Mouse (Mus musculus) MEL (cell line): Measurements from ENCODE around the gene Stk11. TPM values are rescaled to one million over a fixed set of nuclear protein-coding genes. Genes with fewer than 3 reads are reported as not detected.

Experiments used
- DNase-seq: peaks from one replicate; pipeline ENCODE4 v3.0.0; 2011; ENCODE audit warnings: low read depth, low spot score
- H3K27ac ChIP-seq: 2 replicates; pipeline ENCODE4 v1.5.1; 2012; ENCODE audit warnings: low read depth, mild to moderate bottlenecking, control low read depth, low read length, moderate library complexity; ENCODE audit not compliant: control insufficient read depth
- H3K27me3 ChIP-seq, 2 experiments: fragments of 150-350 bp in 1 of 2; sonication (generic) in 1 of 2; 2 replicates each; pipeline ENCODE4 v1.6.1; 2012; ENCODE audit warnings: low read length in 2 of 2, mild to moderate bottlenecking in 2 of 2, improper control_type of control experiment in 1 of 2, moderate library complexity in 1 of 2; ENCODE audit not compliant: insufficient read depth in 2 of 2, control insufficient read depth in 1 of 2
- H3K36me3 ChIP-seq, 2 experiments: 2 replicates each; pipeline ENCODE4 v1.6.1; 2012 to 2014; ENCODE audit warnings: low read length in 2 of 2, improper control_type of control experiment in 1 of 2, inconsistent platforms in 1 of 2, mild to moderate bottlenecking in 1 of 2; ENCODE audit not compliant: insufficient read depth in 2 of 2, control insufficient read depth in 1 of 2
- H3K4me1 ChIP-seq, 2 experiments: fragments of 150-350 bp in 1 of 2; sonication (generic) in 1 of 2; 2 replicates each; pipeline ENCODE4 v1.6.1; 2012; ENCODE audit warnings: low read length in 2 of 2, improper control_type of control experiment in 1 of 2, mild to moderate bottlenecking in 1 of 2; ENCODE audit not compliant: insufficient read depth in 2 of 2, control insufficient read depth in 1 of 2
- H3K4me3 ChIP-seq, 2 experiments: fragments of 150-350 bp in 1 of 2; sonication (generic) in 1 of 2; 2 replicates each; pipeline ENCODE4 v1.5.1; 2012; ENCODE audit warnings: low read depth in 2 of 2, low read length in 2 of 2, mild to moderate bottlenecking in 2 of 2, moderate library complexity in 2 of 2, control low read depth in 1 of 2, improper control_type of control experiment in 1 of 2; ENCODE audit not compliant: control insufficient read depth in 1 of 2, insufficient read depth in 1 of 2
- H3K79me2 ChIP-seq: 2 replicates; pipeline ENCODE4 v1.6.1; 2012; ENCODE audit warnings: mild to moderate bottlenecking, low read length, moderate library complexity; ENCODE audit not compliant: control insufficient read depth, poor library complexity, insufficient read depth
- H3K9ac ChIP-seq: 2 replicates; pipeline ENCODE4 v1.6.1; 2012; ENCODE audit warnings: low read depth, mild to moderate bottlenecking, control low read depth, low read length, moderate library complexity; ENCODE audit not compliant: control insufficient read depth, poor library complexity, severe bottlenecking
- H3K9me3 ChIP-seq: fragments of 150-350 bp; sonication (generic); replicated peaks from 2 replicates; pipeline ENCODE4 v1.6.1; 2012; ENCODE audit warnings: mild to moderate bottlenecking, low read length, improper control_type of control experiment, moderate library complexity; ENCODE audit not compliant: insufficient read depth
- CTCF ChIP-seq, 3 experiments: IDR thresholded peaks in 2 of 3; conservative IDR thresholded peaks in 1 of 3; 2 replicates each; pipeline ENCODE4 v1.5.1; 2011 to 2012; ENCODE audit warnings: low read length in 3 of 3, low read depth in 2 of 3, mild to moderate bottlenecking in 2 of 3, improper control_type of control experiment in 1 of 3, inconsistent platforms in 1 of 3, mixed read lengths in 1 of 3, moderate library complexity in 1 of 3; ENCODE audit not compliant: control insufficient read depth in 1 of 3, insufficient read depth in 1 of 3, poor library complexity in 1 of 3, severe bottlenecking in 1 of 3
- E2F4 ChIP-seq: IDR thresholded peaks from 2 replicates; pipeline ENCODE4 v1.6.1; 2011; ENCODE audit warnings: low read depth, low read length, improper control_type of control experiment, borderline replicate concordance
- ELF1 ChIP-seq: IDR thresholded peaks from 2 replicates; pipeline ENCODE4 v1.6.1; 2014; ENCODE audit warnings: low read depth, mild to moderate bottlenecking, inconsistent platforms, low read length, improper control_type of control experiment, moderate library complexity
- EP300 ChIP-seq, 2 experiments: IDR thresholded peaks; 2 replicates each; pipeline ENCODE4 v1.6.1; 2011; ENCODE audit warnings: improper control_type of control experiment in 2 of 2, low read length in 2 of 2, low read depth in 1 of 2, mild to moderate bottlenecking in 1 of 2
- GATA1 ChIP-seq: IDR thresholded peaks from 2 replicates; pipeline ENCODE4 v1.6.1; 2011; ENCODE audit warnings: low read depth, low read length, improper control_type of control experiment
- HCFC1 ChIP-seq: IDR thresholded peaks from 2 replicates; pipeline ENCODE4 v1.6.1; 2012; ENCODE audit warnings: low read depth, mild to moderate bottlenecking, inconsistent platforms, low read length, improper control_type of control experiment, moderate library complexity
- JUND ChIP-seq: IDR thresholded peaks from 2 replicates; pipeline ENCODE4 v1.6.1; 2011; ENCODE audit warnings: low read depth, mild to moderate bottlenecking, improper control_type of control experiment, low read length
- MAX ChIP-seq: IDR thresholded peaks from 2 replicates; pipeline ENCODE4 v1.6.1; 2011; ENCODE audit warnings: low read length, improper control_type of control experiment
- MEF2A ChIP-seq: IDR thresholded peaks from 2 replicates; pipeline ENCODE4 v1.6.1; 2014; ENCODE audit warnings: low read depth, mild to moderate bottlenecking, inconsistent platforms, low read length, improper control_type of control experiment; ENCODE audit not compliant: poor library complexity, insufficient replicate concordance, severe bottlenecking; ENCODE audit errors: extremely low read depth
- NELFE ChIP-seq: IDR thresholded peaks from 2 replicates; pipeline ENCODE4 v1.6.1; 2011; ENCODE audit warnings: low read depth, low read length, improper control_type of control experiment
- NRF1 ChIP-seq: IDR thresholded peaks from 2 replicates; pipeline ENCODE4 v1.6.1; 2014; ENCODE audit warnings: low read depth, mild to moderate bottlenecking, inconsistent platforms, low read length, improper control_type of control experiment, moderate library complexity; ENCODE audit not compliant: poor library complexity, insufficient read depth, severe bottlenecking
- POLR2AphosphoS2 ChIP-seq: IDR thresholded peaks from 2 replicates; pipeline ENCODE4 v1.6.1; 2011; ENCODE audit warnings: low read length, improper control_type of control experiment
- SMC3 ChIP-seq: IDR thresholded peaks from 2 replicates; pipeline ENCODE4 v1.6.1; 2011; ENCODE audit warnings: low read depth, low read length, improper control_type of control experiment
- TAL1 ChIP-seq: IDR thresholded peaks from 2 replicates; pipeline ENCODE4 v1.6.1; 2012; ENCODE audit warnings: mild to moderate bottlenecking, inconsistent platforms, low read length, moderate library complexity, mixed read lengths
- TBP ChIP-seq: IDR thresholded peaks from 2 replicates; pipeline ENCODE4 v1.8.0; 2011; ENCODE audit warnings: low read depth, low read length, improper control_type of control experiment
- USF2 ChIP-seq, 2 experiments: IDR thresholded peaks; 2 replicates each; pipeline ENCODE4 v1.6.1; 2011 to 2012; ENCODE audit warnings: improper control_type of control experiment in 2 of 2, low read length in 2 of 2, borderline replicate concordance in 1 of 2, inconsistent platforms in 1 of 2, low read depth in 1 of 2, mild to moderate bottlenecking in 1 of 2; ENCODE audit not compliant: insufficient read depth in 1 of 2
- ZC3H11A ChIP-seq: IDR thresholded peaks from 2 replicates; pipeline ENCODE4 v1.6.1; 2012; ENCODE audit warnings: low read depth, mild to moderate bottlenecking, inconsistent platforms, low read length, improper control_type of control experiment
- ZKSCAN1 ChIP-seq: IDR thresholded peaks from 2 replicates; pipeline ENCODE4 v1.6.1; 2012; ENCODE audit warnings: low read depth, mild to moderate bottlenecking, inconsistent platforms, low read length, improper control_type of control experiment, moderate library complexity
- polyA plus RNA-seq, 2 experiments: library from polyadenylated mRNA; stranded (reverse) in 1 of 2; unstranded in 1 of 2; fragments of >175 nt in 1 of 2; fragments of >200 nt in 1 of 2; gene quantifications; 2 replicates each; pipeline versions ENCODE4 v1.2.1 to v1.2.4; 2012; ENCODE audit warnings: low replicate concordance in 2 of 2, low read depth in 1 of 2; ENCODE audit not compliant: insufficient read length in 2 of 2, insufficient read depth in 1 of 2, missing spikeins in 1 of 2
- total RNA-seq: library from RNA; depleted of rRNA; stranded (reverse); fragments of 300-350 nt; gene quantifications from 2 replicates; pipeline ENCODE4 v1.2.3, GENCODE M21; 2012

Gene Stk11
- total and polyA plus RNA-seq, 3 experiments, result 108 to 188 TPM; not detected in 1

DNA sequence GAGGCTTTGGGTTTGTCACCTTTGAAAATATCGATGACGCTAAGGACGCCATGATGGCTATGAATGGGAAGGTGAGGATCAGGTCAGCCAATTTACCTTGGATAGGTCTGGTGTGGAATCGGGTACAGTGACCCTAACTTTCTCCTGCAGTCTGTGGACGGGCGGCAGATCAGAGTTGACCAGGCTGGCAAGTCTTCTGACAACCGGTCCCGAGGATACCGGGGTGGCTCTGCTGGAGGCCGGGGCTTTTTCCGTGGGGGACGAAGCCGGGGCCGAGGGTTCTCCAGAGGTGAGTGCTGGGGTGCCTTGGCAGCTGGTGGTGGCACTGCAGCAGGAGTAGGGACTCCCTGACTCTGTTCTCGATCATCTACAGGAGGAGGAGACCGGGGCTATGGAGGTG, 54.4 kb downstream of the Stk11 start:
- Histone ChIP-seq H3K4me3 (no peak overlapping the region), H3K27me3 (no peaks in the 10 kb centered on the region), H3K9ac (no peak overlapping the region), H3K4me1 (peaks cover 4 to 17% of the 10 kb centered on the region in 2 experiments; a peak in 3 of 4 replicates), H3K36me3 (peaks cover 0 to 16% of the 10 kb centered on the region in 2 experiments; a peak in 2 of 4 replicates), H3K9me3 (no peaks in the 10 kb centered on the region), H3K27ac (no peak overlapping the region), H3K79me2 (peaks cover 12% of the 10 kb centered on the region; the same call in 1 of the 2 replicates)
- no peak for DNase-seq
- TF ChIP-seq EP300 (IDR thresholded peaks at IDR 0.05; ENCODE audit: low read depth in 1 of 2, low read length in 2 of 2), result no peak
- TF ChIP-seq GATA1, result no peak
- TF ChIP-seq NELFE, result no peak
- no peak for TF ChIP-seq SMC3
- no peak for TF ChIP-seq NRF1
- TF ChIP-seq TBP, result no peak
- TF ChIP-seq E2F4, result no peak
- TF ChIP-seq POLR2AphosphoS2, result no peak
- TF ChIP-seq MEF2A, result no peak
- no peak for TF ChIP-seq ZKSCAN1
- no peak for TF ChIP-seq HCFC1
- TF ChIP-seq ZC3H11A, result no peak
- no peak for TF ChIP-seq MAX
- TF ChIP-seq ELF1, result no peak
- no peak for TF ChIP-seq TAL1
- no peak for TF ChIP-seq CTCF (IDR thresholded peaks at IDR 0.05 in 2 of 3, conservative IDR thresholded peaks at IDR 0.05 in 1 of 3; ENCODE audit: control insufficient read depth in 1 of 3, insufficient read depth in 1 of 3, low read depth in 2 of 3, low read length in 3 of 3, poor library complexity in 1 of 3, severe bottlenecking in 1 of 3)

DNA sequence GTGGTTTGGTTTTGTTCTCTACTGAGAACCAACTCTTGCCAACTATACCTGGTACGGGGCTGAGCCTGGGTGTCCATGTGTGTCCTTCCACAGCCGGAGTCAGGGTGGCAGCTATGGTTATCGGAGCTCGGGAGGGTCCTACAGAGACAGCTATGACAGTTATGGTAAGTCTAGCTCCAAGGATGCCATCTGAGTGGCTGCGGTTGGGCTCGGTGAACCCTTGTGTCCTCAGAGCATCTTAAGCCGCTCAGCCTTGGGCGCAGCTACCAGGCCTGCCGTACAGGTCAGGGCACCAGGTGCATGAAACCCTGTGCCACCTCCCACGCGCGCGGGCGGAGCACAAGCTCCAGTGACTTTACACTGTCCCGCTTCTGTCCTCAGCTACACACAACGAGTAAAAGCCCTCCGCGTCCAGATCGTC, 55.0 kb downstream of the Stk11 start:
- no peaks in the 10 kb centered on the region for H3K27me3 ChIP-seq
- H3K9ac ChIP-seq, result no peak overlapping the region
- no peak for DNase-seq
- peaks cover 4 to 17% of the 10 kb centered on the region in 2 experiments; a peak in 3 of 4 replicates for H3K4me1 ChIP-seq
- TF ChIP-seq TAL1 (no peak), E2F4 (no peak), JUND (no peak), USF2 (IDR thresholded peaks at IDR 0.05; ENCODE audit: borderline replicate concordance in 1 of 2, insufficient read depth in 1 of 2, low read depth in 1 of 2, low read length in 2 of 2) (no peak)
- TF ChIP-seq, all 39 proteins: peak for 0
- H3K4me3 ChIP-seq, result no peak overlapping the region
- no peaks in the 10 kb centered on the region for H3K9me3 ChIP-seq
- H3K79me2 ChIP-seq, result peaks cover 12% of the 10 kb centered on the region; the same call in 1 of the 2 replicates
- no peak overlapping the region for H3K27ac ChIP-seq
- peaks cover 0 to 16% of the 10 kb centered on the region in 2 experiments; a peak in 2 of 4 replicates for H3K36me3 ChIP-seq
